Mouse (Mus musculus) thymus, postnatal 36 days (tissue): ENCODE results near the gene Pnn.
"Not testable (repeated sequence)": the region's sequence is repeated elsewhere in the genome, so short reads cannot be mapped to it uniquely, and the experiment has no call there.

Source experiments
- DNase-seq, 2 experiments: peaks; one replicate each; pipeline ENCODE4 v3.0.0; 2022; ENCODE audit warnings: mixed read lengths in 2 of 2

Gene Pnn

DNA sequence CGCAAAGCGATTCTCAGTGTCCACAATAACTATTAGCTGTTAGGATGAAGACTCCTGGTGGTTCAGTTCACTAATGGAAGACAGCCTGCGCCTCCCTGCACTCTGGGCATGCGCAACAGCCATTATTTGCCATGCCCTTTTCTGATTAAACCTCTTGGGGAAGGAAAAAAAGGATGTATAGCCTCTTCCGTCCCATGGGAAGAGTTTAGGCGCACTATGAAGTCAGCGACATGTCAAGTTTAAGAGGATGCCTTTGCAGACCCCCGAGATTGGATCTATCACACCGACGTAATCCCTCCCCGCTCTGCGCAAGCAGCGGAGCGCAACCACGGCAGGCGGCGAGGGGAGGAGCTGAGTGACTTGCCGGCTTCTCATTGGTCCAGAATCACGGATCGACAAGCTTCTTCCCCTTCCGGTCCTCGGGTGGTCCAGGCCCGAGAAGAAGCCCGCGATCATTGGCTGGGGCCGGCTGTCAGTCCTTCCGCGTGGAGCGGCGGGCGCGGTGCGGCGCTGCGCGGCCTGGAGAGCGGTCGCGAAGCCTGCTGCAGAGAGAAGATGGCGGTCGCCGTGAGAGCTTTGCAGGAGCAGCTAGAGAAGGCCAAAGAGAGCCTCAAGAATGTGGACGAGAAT lies at the start of gene Pnn:
TSS of gene Pnn (plus strand) at position 437 of the 630 bp plus-strand sequence.
- peak; percentile 96 to 97 for DNase-seq

DNA sequence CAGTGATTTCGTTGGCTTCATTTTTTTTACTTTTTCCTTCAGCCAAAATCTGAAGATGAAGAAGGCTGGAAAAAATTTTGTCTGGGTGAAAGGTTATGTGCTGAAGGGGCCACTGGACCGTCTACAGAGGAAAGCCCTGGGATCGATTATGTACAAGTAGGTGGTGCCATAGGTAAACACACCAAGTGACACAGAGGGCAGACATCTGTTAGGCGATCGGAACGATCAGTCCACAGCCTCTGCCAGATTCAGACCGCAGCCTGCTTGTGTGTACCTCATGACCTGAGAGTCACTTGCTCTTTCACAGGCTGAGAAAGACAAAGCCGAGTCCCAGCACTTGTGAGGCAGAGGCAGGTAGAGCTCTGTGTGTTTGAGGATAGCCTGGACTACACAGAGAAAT lies 48.7 kb upstream of the Pnn start:
- no peak for DNase-seq

DNA sequence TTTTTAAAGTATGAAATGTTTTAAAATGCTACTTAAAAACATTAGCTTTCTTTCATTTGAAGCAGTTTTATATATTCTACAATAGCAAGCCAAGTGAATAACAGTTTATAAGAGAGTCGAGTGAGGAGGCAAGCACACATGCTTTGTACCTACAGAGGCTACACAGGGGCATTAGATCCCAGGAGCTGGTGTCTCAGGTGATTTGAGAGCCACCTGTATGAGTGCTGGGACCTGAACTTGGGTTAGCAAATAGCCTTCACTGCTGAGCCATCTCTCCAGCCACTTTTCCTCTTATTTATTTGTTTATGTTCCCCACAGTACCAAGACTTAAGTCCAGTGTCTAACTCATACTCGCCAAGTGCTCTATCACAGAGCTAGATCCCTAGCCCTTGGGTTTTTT lies 46.8 kb upstream of the Pnn start:
- no peak for DNase-seq

DNA sequence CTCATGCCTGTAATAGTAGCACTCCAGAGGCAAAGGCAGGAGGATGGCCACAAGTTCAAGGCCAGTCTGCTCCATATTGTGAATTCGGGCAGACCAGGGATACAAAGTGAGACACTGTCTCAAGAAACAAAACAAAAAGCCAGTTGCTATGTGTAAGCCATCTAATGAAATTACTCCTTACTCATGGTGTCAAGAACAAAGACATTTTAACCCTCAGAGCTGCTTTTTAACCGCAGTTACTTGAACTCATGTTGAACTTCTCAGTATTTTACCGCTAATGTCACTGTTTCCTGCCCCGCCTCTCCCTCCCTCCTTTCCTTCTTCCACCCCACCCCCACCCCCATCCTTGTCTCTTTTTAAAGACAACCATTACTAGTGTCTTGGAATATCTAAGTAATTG lies 45.4 kb upstream of the Pnn start:
- DNase-seq = no peak

DNA sequence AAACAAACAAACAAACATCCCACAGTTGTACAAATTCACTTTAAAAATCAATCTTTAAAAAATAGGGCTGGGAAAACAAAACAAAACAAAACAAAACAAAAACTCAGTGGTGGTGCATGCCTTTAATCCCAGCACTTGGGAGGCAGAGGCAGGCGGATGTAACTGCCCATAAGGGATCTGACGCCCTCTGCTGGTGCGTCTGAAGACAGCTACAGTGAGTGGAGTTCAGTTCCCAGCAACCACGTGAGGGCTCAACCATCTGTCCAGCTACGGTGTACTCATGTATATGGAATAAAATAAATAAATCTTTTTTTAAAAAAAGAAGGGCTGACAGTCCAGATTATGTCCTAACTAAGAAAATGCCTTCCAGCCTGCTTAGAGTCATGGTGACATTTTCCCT lies 34.6 kb upstream of the Pnn start:
- DNase-seq = peak; percentile 27 to 28

DNA sequence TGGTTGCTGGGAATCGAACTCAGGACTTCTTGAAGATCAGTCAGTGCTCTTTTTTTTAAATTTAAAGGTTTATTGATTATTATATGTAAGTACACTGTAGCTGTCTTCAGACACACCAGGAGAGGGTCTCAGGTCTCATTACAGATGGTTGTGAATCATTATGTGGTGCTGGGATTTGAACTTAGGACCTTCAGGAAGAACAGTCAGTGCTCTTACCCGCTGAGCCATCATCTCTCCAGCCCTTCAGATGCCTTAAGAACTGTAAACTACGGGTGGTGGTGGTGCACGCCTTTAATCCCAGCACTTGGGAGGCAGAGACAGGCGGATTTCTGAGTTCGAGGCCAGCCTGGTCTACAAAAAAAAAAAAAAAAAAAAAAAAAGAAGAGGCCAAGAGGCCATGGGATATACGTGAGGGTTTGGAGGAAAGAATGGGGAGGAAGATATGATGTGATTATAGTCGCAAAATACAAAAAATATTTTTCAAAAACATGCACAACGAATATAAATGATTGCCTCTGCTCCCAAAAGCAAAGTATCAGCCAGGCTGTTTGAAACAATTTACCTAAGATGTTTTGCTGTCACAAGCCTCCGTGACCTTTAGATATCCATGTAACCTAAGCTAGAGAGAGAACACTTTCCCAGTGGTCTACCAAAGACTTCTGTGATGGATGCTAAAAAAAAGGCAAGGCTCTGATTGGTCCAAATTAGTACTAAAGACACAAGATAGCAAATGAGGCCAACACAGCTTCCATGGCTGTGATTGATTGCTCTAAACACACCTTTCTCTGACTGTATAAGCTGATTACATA lies 27.3 kb upstream of the Pnn start:
- DNase-seq = no peak

DNA sequence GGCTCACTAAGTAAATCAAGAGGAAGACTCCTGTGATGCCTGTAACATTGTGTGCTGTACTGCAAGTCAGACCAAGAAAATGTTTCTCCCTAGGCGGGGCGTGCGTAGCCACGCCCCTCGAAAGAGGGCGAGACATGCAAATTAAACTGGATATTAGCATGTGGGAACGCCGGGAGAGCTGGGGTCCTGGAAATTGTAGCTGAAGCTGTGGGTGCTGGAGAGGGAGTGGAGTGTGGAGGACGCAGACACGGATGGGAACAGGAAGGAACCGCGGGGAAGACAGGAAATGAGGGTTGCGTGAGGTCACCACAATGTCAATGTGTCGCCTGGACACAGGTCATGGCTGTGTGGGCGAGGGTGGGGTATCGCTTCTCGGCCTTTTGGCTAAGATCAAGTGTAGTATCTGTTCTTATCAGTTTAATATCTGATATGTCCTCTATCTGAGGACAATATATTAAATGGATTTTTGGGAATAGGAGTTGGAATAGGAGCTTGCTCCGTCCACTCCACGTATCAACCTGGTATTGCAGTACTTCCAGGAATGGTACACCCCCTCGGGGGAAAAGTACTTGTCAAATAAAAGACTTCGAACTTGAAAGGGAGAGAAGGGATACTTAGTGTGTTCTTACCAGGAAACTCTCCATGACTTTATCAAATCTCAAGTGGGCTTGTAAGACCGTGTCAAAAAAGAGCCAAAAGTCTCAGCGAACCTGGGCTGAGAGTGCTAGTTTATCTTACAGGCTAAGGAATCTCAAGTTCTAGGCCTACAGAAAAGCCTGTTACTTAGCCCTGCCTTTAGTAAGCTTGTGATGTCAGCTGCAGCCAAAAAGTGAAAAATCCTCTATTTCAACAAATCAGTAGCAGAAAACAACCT lies 26.5 kb upstream of the Pnn start:
- DNase-seq = peak in 1 of 2 experiments; percentile 14

DNA sequence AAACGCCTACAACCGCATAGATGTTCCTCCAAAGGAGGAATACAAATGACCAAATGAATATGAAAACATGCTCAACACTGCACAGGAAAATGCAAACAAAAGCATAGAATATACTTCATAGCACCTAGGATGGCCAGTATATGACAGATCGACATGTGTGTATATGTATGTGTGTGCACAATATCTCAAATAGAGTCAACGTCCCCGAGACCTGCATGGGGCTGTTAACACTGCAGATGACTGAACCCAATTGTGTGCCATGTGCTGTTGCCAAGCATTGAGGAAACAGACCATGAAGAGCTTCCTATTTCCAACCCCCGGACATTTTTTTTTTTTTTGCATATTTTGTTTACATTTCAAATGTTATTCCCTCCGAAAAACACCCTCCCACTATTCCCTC lies 25.8 kb upstream of the Pnn start:
- DNase-seq = no peak

DNA sequence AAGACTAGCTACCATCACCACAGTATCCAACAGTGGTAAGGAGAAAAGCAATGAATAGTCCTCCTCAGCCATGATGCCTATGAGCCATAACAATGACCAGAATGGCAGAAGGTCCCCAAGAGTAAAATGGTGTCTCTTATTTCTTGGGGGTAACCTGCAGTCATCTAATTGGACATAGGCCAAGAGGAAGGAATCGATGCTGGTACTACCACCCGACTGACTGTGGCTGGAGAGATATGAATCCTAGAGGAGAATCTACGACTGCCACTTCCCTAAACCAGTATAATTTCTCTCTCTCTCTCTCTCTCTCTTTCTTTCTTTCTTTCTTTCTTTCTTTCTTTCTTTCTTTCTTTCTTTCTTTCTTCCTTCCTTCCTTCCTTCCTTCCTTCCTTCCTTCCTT lies 14.2 kb upstream of the Pnn start:
- DNase-seq = no peak

DNA sequence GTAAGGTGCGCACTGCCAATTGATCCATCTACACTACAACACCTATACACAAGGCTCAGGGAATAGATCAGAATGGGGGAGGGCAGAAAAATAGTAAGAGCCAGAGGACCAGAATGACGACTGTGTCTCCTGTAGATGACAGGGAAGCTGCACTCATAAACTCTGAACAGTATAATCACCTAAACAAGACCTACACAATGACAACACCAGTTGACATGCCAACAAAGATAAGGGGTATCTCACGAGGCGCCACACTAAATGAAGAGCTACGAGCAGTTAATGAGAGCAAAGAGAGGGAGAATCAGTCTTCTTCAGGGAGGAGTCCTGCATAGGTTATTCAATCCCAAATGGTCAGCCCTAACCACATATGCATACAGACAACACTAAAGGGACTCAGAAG lies 13.5 kb upstream of the Pnn start:
- no peak for DNase-seq

DNA sequence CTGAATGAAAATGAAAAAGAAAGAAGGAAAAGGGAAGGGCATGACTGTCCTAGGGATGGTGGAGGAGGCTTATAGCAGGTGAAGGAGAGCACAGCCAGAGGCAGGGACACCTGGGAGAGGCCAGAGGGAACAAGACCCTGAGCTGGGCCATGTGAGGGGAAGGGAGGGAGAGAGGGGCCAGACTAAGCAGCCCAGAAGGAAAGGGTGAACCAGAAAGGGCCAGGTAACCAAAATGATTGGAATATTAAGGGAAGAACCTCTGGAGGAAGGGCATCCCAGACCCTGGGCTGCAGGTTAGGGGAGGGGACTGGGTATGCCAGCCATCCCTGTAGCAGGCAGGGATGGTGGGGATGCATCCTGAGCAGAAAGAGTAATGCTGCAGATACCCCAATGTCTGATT lies 12.7 kb upstream of the Pnn start:
- no peak for DNase-seq

DNA sequence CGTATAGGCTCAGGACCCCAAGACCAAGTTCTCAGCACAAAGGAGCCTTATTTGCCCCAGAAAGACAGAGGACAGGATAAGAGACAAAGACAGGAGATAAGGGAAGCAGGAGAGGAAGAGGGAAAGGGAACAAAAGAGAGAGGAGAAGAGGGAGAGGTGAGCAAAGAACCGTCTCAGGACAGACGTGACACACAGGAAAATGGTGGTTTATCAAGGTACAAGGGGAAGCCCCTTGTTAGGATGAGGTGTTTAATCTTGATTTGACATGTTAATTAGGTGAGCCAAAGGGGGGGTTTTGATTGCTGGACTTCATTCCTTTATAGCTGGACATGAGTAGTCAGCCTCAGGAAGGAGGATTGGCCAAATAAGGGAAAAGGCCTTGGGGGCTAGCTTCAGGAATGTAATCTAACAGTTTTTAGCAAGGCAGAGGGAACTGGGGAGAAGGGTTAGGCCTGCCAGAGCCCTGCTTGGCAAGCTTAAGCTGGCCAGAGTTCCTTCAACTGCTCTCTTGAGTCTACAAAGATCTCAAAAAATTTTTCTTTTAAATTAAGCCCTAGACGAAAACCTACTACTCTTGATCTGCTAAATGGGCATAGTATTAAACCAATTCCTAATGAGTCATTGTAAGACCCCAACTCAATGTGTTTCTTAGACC lies 11.4 kb upstream of the Pnn start:
- DNase-seq = no peak

DNA sequence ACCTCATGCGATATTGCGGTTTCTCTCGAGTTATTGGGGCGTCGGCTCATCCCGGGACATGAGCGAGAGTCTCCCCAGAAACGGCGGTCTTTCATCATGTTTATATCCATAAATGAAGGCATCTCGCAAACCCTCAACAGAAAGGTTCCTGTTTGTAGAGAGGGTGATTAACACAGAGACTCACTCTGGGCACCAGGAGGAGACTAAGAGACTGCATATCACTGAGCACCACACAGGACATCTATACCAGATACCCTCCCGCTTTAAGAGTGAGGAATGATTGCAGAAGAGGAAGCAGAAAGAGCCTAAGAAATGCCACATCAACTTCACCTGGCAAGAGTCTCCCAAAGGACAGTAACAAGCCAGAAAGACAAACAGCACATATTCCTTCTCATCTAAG lies 10.5 kb upstream of the Pnn start:
- DNase-seq = no peak

DNA sequence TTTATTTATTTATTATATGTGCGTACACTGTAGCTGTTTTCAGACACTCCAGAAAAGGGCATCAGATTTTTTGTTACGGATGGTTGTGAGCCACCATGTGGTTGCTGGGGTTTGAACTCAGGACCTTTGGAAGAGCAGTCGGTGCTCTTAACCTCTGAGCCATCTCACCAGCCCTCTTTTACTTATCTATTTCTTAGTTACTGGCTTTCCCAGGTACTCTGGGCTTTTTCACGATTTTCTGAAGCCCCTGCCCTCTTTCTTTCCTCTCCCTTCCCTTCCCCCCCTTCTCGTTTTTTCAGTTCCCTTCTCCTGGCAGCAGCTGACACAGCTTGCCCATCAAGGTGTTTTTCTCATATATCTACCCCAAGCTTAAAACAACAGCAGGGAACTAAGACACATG lies 8.4 kb upstream of the Pnn start:
- not testable (repeated sequence) for DNase-seq

DNA sequence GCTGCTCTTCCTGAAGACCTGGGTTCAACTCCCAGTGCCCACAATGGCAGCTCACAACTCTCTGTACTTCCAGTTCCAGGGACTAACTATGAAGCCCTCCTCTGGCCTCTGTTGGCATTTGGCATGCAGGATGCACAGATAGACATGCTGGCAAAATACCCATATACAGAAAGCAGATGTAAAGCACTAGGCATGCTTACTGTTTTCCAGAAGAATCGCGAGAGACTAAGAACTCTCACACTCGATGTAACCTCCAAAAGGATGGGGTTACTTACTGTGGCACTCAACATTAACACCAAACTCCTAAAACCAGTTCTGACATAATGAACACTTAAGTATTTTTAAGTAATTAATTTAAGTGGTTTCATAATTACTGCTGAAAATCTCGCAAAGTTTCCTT lies 6.4 kb upstream of the Pnn start:
- DNase-seq = no peak

DNA sequence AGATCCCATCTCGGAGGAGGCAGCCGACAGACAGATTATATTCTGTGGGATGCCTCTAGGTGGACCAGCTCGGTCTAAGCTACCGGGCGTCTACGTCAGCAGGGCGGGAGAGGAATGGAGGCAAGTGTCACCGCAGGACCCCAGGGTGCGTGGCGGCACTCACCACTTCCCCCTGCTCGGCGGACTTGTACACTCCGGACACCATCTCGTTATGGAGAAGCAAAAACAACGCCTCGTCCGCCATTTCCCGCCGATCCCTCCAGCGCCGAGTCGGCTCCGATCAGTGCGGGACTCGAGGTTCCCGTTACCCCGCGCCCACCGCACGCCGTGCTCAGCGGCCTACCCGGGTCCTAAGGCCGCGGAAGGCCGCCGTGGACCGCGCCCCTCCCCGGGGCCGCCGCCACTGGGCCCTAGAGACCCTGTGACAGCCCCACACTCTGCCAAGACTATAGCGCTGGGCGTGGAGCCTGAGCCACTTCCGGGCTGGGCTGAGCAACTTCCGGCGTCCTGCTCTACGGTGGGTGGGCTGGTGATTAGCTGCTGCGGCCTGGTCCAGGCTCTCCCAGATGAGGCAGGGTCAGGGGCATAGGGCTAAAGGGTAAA lies 5.6 kb upstream of the Pnn start, which contains the start of gene Trappc6b:
TSS of gene Trappc6b (minus strand) at position 480 of the 603 bp plus-strand sequence.
- peak; percentile 67 to 74 for DNase-seq

DNA sequence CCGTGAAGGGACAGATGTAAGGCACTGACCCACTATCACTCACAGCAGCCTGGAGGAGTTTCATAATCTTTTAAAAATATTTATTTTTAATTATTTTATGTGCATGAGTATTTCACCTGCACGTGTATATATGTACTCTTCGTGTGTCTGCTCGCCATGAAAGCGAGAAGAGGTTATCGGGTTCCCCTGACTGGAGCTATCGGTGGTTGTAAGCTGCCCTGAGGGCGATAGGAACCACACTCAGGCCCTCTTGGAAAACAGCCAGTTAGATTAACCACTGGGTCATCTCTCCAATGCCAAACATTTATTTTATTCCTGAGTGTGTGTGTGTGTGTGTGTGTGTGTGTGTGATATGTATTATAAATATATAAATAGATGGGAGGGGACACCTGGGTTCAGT lies 1.8 kb upstream of the Pnn start:
- no peak for DNase-seq

DNA sequence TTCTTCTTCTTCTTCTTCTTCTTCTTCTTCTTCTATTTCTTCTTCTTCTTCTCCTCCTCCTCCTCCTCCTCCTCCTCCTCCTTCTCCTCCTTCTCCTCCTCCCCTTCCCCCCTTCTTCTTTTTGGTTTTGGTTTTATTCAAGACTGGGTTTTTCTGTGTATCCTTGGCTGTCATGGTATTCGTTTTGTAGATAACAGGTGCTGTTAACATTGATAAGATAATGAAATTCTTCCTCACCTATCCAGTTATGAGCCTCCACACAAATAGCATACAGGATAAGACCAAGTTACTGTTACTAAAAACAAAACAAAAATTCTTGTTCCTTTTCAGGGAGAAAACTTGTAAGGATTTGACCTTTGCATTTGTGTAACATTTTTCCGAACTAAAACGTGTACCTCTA lies 908 bp upstream of the Pnn start:
- no peak for DNase-seq

DNA sequence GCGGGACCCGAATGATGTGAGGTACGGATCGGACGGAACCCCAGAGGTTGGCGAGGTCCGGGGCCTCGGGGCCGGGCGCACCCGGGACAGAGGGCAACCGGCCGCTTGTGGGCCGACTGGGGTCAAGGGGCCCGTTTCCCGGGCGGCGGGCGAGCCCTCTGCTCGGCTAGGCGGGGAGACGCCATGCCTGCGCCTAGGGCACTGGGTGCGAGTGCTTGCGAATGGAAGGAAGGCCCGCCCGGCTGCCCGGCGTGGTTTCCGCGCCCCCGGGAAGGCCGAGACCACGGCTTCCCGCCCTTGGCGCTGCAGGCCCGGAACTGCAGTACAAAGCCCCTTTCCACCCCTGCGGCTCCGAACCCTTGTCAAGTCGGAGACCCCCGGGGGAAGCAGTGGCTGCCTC lies 411 bp downstream of the Pnn start:
- DNase-seq = peak; percentile 62 to 72

DNA sequence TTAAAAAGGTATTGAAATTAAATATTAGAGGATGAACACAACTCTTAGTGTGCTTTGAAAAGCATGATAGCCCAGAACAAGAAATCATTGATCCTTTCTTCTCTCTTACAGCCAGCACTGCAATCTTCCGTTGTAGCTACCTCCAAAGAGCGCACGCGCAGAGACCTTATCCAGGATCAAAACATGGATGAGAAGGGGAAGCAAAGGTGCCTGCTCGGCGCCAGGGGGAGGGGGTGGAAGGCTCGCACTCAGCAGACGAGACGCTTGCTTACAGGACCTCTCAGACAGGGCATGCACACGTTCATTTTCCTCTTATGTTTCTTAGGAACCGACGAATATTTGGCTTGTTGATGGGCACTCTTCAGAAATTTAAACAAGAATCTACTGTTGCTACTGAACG lies 2.1 kb downstream of the Pnn start:
- DNase-seq = no peak

DNA sequence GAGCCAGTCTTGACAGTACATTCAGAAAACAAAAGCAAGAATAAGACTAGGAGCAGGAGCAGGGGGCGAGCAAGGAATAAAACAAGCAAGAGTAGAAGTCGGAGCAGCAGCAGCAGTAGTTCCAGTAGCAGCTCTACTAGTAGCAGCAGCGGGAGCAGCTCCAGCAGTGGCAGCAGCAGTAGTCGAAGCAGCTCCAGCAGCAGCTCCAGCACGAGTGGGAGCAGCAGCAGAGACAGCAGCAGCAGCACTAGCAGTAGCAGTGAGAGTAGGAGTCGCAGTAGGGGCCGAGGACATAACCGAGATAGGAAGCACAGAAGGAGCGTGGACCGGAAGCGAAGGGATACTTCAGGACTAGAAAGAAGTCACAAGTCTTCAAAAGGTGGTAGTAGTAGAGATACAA lies 5.6 kb downstream of the Pnn start:
- no peak for DNase-seq

DNA sequence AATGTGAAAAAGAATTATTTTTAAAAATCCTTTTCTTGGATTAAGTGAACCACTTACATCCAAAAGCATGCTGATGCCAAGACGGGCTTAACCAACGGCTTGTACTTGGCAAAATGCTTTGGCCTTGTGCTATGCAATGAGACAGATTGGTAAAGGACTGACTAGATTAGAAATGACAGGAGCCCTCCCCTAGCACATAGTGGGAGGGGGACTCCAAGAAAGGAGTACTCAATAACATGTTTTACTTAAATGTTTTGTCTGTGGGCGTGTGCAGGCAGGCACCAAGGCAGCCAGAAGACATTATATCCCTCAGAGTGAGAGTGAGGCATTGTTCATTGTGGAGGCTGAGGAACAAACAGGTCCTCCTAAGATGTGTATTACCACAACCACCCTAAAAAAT lies 7.4 kb downstream of the Pnn start:
- DNase-seq = no peak

DNA sequence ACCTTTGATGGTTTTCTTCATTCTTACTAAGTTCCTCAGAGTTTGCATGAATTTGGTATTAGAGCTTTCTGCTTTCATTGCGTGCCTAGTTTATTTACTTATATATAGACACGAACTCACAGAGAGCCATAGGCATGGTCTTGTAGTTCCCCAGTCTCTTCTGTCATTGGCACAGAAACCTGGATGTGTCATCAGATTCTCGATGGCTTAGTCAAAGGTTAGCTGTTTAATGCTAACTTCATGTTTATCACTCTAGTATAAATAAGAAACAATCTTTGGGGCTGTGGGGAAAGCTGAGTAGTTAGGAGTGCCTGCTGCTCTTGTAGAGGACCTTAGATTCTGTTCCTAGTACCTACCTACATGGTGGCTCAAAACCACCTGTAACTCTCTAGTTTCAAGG lies 10.3 kb downstream of the Pnn start:
- no peak for DNase-seq
